Mouse (Mus musculus): ENCODE measurements around the gene Zfp799. TPM values are rescaled to one million over a fixed set of nuclear protein-coding genes. Genes with fewer than 3 reads are reported as not detected.

The Zfp799 gene
- polyA plus RNA-seq, 1 experiment from 2014 or later: 10.1 TPM

GRCm38 (mm10) chr17:32785656-32786055 lies 44.4 kb downstream of the Zfp799 start:
- Histone ChIP-seq H3K27me3 (replicated peaks) (no peaks in the 10 kb centered on the region), H3K9me3 (no peaks in the 10 kb centered on the region), H3K4me3 (replicated peaks) (no peak overlapping the region), H3K9ac (no peak overlapping the region; the same call in 1 of the 2 replicates), H3K27ac (no peak overlapping the region), H3K4me1 (peaks cover 16% of the 10 kb centered on the region; the same call in 1 of the 2 replicates), H3K36me3 (peaks cover 15% of the 10 kb centered on the region; the same call in 1 of the 2 replicates), H3K4me2 (peak overlapping the region; percentile 16; the same call in 1 of the 2 replicates)
- ATAC-seq (ENCODE audit: insufficient read depth, low FRiP score, low read depth): no peak
- 80% methylated on average over 3 of the region's 3 CpGs for WGBS

- no peak overlapping the region for H3K27ac ChIP-seq
- no peak overlapping the region for H3K9ac ChIP-seq
- no peak for ATAC-seq (ENCODE audit: insufficient read depth, low FRiP score, low read depth)
- 91% methylated on average over 3 of the region's 3 CpGs for WGBS
- H3K4me3 ChIP-seq (replicated peaks): no peak overlapping the region
- no peaks in the 10 kb centered on the region for H3K4me1 ChIP-seq
- no peaks in the 10 kb centered on the region for H3K9me3 ChIP-seq
- H3K27me3 ChIP-seq (replicated peaks): no peaks in the 10 kb centered on the region
- no peak overlapping the region for H3K4me2 ChIP-seq
- H3K36me3 ChIP-seq: peaks cover 46% of the 10 kb centered on the region
Observed at GRCm38 (mm10) chr17:32777564-32777963, 52.5 kb downstream of the Zfp799 start.

- H3K4me1 ChIP-seq: no peaks in the 10 kb centered on the region
- H3K36me3 ChIP-seq: peaks cover 50% of the 10 kb centered on the region
- no peak overlapping the region for H3K4me2 ChIP-seq
- H3K27me3 ChIP-seq (replicated peaks): no peaks in the 10 kb centered on the region
- no peak for ATAC-seq (ENCODE audit: insufficient read depth, low FRiP score, low read depth)
- H3K4me3 ChIP-seq (replicated peaks): no peak overlapping the region
- 83% methylated on average over 1 of the region's 1 CpGs for WGBS
- H3K27ac ChIP-seq: no peak overlapping the region
- H3K9ac ChIP-seq: no peak overlapping the region
- H3K9me3 ChIP-seq: no peaks in the 10 kb centered on the region
Observed at GRCm38 (mm10) chr17:32771213-32771612, 58.8 kb downstream of the Zfp799 start.

- Histone ChIP-seq H3K9me3 (no peaks in the 10 kb centered on the region), H3K27me3 (replicated peaks) (no peaks in the 10 kb centered on the region), H3K27ac (no peak overlapping the region), H3K36me3 (peaks cover 39% of the 10 kb centered on the region), H3K4me2 (no peak overlapping the region), H3K9ac (no peak overlapping the region), H3K4me1 (no peaks in the 10 kb centered on the region), H3K4me3 (replicated peaks) (no peak overlapping the region)
- 97% methylated on average over 2 of the region's 2 CpGs for WGBS
- no peak for ATAC-seq (ENCODE audit: insufficient read depth, low FRiP score, low read depth)
Observed at GRCm38 (mm10) chr17:32766422-32766821, 63.6 kb downstream of the Zfp799 start.

Other genes with a start within 250 kb of the Zfp799 start
- not detected in 2 replicates for gene Cyp4f37, start 209.0 kb downstream of the Zfp799 start, polyA plus RNA-seq (2015; fragmentation: Nextera tagmentation; extraction: Ambion mirVana)
- gene Cyp4f40, start 171.4 kb downstream of the Zfp799 start, polyA plus RNA-seq (2015; fragmentation: Nextera tagmentation; extraction: Ambion mirVana): 2.9 and 3.6 TPM in 2 replicates
- gene Cyp4f15, start 144.6 kb downstream of the Zfp799 start, polyA plus RNA-seq (2015; fragmentation: Nextera tagmentation; extraction: Ambion mirVana): 0.98 and 1.7 TPM in 2 replicates
- gene Zfp871, start 42.0 kb downstream of the Zfp799 start, polyA plus RNA-seq (2015; fragmentation: Nextera tagmentation; extraction: Ambion mirVana): 24.8 and 25.9 TPM in 2 replicates
- gene Zfp811, start 20.3 kb downstream of the Zfp799 start, polyA plus RNA-seq (2015; fragmentation: Nextera tagmentation; extraction: Ambion mirVana): 3.6 and 4.0 TPM in 2 replicates
- gene Zfp870, start 61.4 kb upstream of the Zfp799 start, polyA plus RNA-seq (2015; fragmentation: Nextera tagmentation; extraction: Ambion mirVana): 4.3 and 6.1 TPM in 2 replicates
- 0.58 and 0.62 TPM in 2 replicates for gene Cyp4f14, start 87.1 kb upstream of the Zfp799 start, polyA plus RNA-seq (2015; fragmentation: Nextera tagmentation; extraction: Ambion mirVana)
- 17.6 and 18.4 TPM in 2 replicates for gene Cyp4f13, start 117.1 kb upstream of the Zfp799 start, polyA plus RNA-seq (2015; fragmentation: Nextera tagmentation; extraction: Ambion mirVana)
- gene Zfp472, start 135.6 kb upstream of the Zfp799 start, polyA plus RNA-seq (2015; fragmentation: Nextera tagmentation; extraction: Ambion mirVana): 10.9 and 12.1 TPM in 2 replicates
- gene Zfp952, start 162.9 kb upstream of the Zfp799 start, polyA plus RNA-seq (2015; fragmentation: Nextera tagmentation; extraction: Ambion mirVana): 10.9 and 11.3 TPM in 2 replicates
- 10.3 and 10.8 TPM in 2 replicates for gene Zfp763, start 203.1 kb upstream of the Zfp799 start, polyA plus RNA-seq (2015; fragmentation: Nextera tagmentation; extraction: Ambion mirVana)
- gene 4921501E09Rik, start 237.8 kb upstream of the Zfp799 start, polyA plus RNA-seq (2015; fragmentation: Nextera tagmentation; extraction: Ambion mirVana): not detected in 2 replicates

Data from stomach, embryonic 15.5 days (tissue).